Mouse (Mus musculus): ENCODE measurements around the gene Htr3a. TPM values are rescaled to one million over a fixed set of nuclear protein-coding genes. Genes with fewer than 3 reads are reported as not detected.

The Htr3a gene
- total and polyA plus RNA-seq, 2 experiments: not detected

- DNase-seq (ENCODE audit: extremely low read depth, low read depth, low spot score): peak; percentile 4
- no peak overlapping the region for H3K4me3 ChIP-seq (ENCODE audit: insufficient read depth, low read depth, low read length)
- no peaks in the 10 kb centered on the region for H3K79me2 ChIP-seq (ENCODE audit: control insufficient read depth, insufficient read depth, low read length)
- H3K27me3 ChIP-seq (ENCODE audit: control insufficient read depth, insufficient read depth, low read length): no peaks in the 10 kb centered on the region
- no peak overlapping the region for H3K27ac ChIP-seq (replicated peaks; ENCODE audit: insufficient read depth, low read depth, low read length)
- H3K9ac ChIP-seq (ENCODE audit: low read depth, low read length): no peak overlapping the region
- TF ChIP-seq POLR2A (IDR thresholded peaks at IDR 0.05; ENCODE audit: extremely low read depth, insufficient read depth, low read length): no peak
- no peak for TF ChIP-seq CTCF (IDR thresholded peaks at IDR 0.05; ENCODE audit: low read depth, low read length)
- H3K36me3 ChIP-seq (ENCODE audit: control insufficient read depth, insufficient read depth, low read length): no peaks in the 10 kb centered on the region
- WGBS: 39% methylated on average over 10 of the region's 10 CpGs
- H3K4me1 ChIP-seq (ENCODE audit: control insufficient read depth, insufficient read depth, low read length): no peaks in the 10 kb centered on the region; the same call in 1 of the 2 replicates
Observed at GRCm38 (mm10) chr9:48859828-48860525, 50.9 kb downstream of the Htr3a start.

GRCm38 (mm10) chr9:48857944-48858343, 53.0 kb downstream of the Htr3a start:
- Histone ChIP-seq H3K36me3 (ENCODE audit: control insufficient read depth, insufficient read depth, low read length) (no peaks in the 10 kb centered on the region), H3K9ac (ENCODE audit: low read depth, low read length) (no peak overlapping the region), H3K27me3 (ENCODE audit: control insufficient read depth, insufficient read depth, low read length) (no peaks in the 10 kb centered on the region), H3K79me2 (ENCODE audit: control insufficient read depth, insufficient read depth, low read length) (no peaks in the 10 kb centered on the region), H3K4me1 (ENCODE audit: control insufficient read depth, insufficient read depth, low read length) (no peaks in the 10 kb centered on the region; the same call in 1 of the 2 replicates), H3K27ac (replicated peaks; ENCODE audit: insufficient read depth, low read depth, low read length) (no peak overlapping the region), H3K4me3 (ENCODE audit: insufficient read depth, low read depth, low read length) (no peak overlapping the region)
- TF ChIP-seq POLR2A (IDR thresholded peaks at IDR 0.05; ENCODE audit: extremely low read depth, insufficient read depth, low read length): no peak
- TF ChIP-seq CTCF (IDR thresholded peaks at IDR 0.05; ENCODE audit: low read depth, low read length): no peak
- no peak for DNase-seq (ENCODE audit: extremely low read depth, low read depth, low spot score)
- 81% methylated on average over 7 of the region's 7 CpGs for WGBS

GRCm38 (mm10) chr9:48856240-48856639, 54.7 kb downstream of the Htr3a start:
- DNase-seq (ENCODE audit: extremely low read depth, low read depth, low spot score): peak; percentile 59
- 89% methylated on average over 4 of the region's 4 CpGs for WGBS
- Histone ChIP-seq H3K79me2 (ENCODE audit: control insufficient read depth, insufficient read depth, low read length) (no peaks in the 10 kb centered on the region), H3K27me3 (ENCODE audit: control insufficient read depth, insufficient read depth, low read length) (no peaks in the 10 kb centered on the region), H3K9ac (ENCODE audit: low read depth, low read length) (no peak overlapping the region), H3K4me1 (ENCODE audit: control insufficient read depth, insufficient read depth, low read length) (no peaks in the 10 kb centered on the region; the same call in 1 of the 2 replicates), H3K36me3 (ENCODE audit: control insufficient read depth, insufficient read depth, low read length) (no peaks in the 10 kb centered on the region), H3K4me3 (ENCODE audit: insufficient read depth, low read depth, low read length) (no peak overlapping the region), H3K27ac (replicated peaks; ENCODE audit: insufficient read depth, low read depth, low read length) (no peak overlapping the region)
- TF ChIP-seq CTCF (IDR thresholded peaks at IDR 0.05; ENCODE audit: low read depth, low read length) (peak; percentile 47), POLR2A (IDR thresholded peaks at IDR 0.05; ENCODE audit: extremely low read depth, insufficient read depth, low read length) (no peak)

DNA sequence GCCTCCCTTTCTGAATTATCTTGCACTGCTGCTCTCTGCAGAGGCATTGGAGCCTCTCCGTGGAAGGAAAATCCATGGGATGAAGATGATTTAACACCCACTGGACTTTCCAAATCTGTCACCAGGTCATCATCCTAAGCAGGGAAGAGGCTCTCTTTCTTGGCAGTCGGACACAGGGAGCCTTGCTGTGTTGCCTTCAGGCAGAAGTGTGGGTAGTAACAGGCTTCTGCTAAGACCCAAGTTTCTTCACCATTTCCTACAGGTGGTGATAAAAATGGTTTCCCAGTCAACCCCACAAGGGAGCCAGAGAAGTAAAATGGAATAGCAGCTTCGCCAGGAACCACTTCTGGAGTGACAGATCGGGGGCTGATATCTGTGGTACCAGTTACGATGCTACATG, 61.4 kb downstream of the Htr3a start:
- no peak for DNase-seq (ENCODE audit: extremely low read depth, low read depth, low spot score)
- H3K27me3 ChIP-seq (ENCODE audit: control insufficient read depth, insufficient read depth, low read length): no peaks in the 10 kb centered on the region
- H3K27ac ChIP-seq (replicated peaks; ENCODE audit: insufficient read depth, low read depth, low read length): no peak overlapping the region
- H3K9ac ChIP-seq (ENCODE audit: low read depth, low read length): no peak overlapping the region
- WGBS: 91% methylated on average over 5 of the region's 5 CpGs
- TF ChIP-seq CTCF (IDR thresholded peaks at IDR 0.05; ENCODE audit: low read depth, low read length) (no peak), POLR2A (IDR thresholded peaks at IDR 0.05; ENCODE audit: extremely low read depth, insufficient read depth, low read length) (no peak)
- no peaks in the 10 kb centered on the region for H3K79me2 ChIP-seq (ENCODE audit: control insufficient read depth, insufficient read depth, low read length)
- H3K4me3 ChIP-seq (ENCODE audit: insufficient read depth, low read depth, low read length): no peak overlapping the region
- peaks cover 1% of the 10 kb centered on the region; the same call in 1 of the 2 replicates for H3K4me1 ChIP-seq (ENCODE audit: control insufficient read depth, insufficient read depth, low read length)
- no peaks in the 10 kb centered on the region for H3K36me3 ChIP-seq (ENCODE audit: control insufficient read depth, insufficient read depth, low read length)

Other genes with a start within 250 kb of the Htr3a start
- gene Zbtb16, start 74.9 kb downstream of the Htr3a start, total RNA-seq (2014; rRNA removed): 19.3 and 24.2 TPM in 2 replicates
- 5.3 and 7.2 TPM in 2 replicates for gene Zbtb16, start 74.9 kb downstream of the Htr3a start, polyA plus RNA-seq (2012; rRNA removed)
- gene Htr3b, start 53.9 kb upstream of the Htr3a start, total RNA-seq (2014; rRNA removed): not detected in 2 replicates
- gene Htr3b, start 53.9 kb upstream of the Htr3a start, polyA plus RNA-seq (2012; rRNA removed): not detected in 2 replicates
- gene Usp28, start 74.3 kb upstream of the Htr3a start, total RNA-seq (2014; rRNA removed): 6.1 and 8.0 TPM in 2 replicates
- 6.4 and 8.2 TPM in 2 replicates for gene Usp28, start 74.3 kb upstream of the Htr3a start, polyA plus RNA-seq (2012; rRNA removed)
- 9.6 and 9.9 TPM in 2 replicates for gene Zw10, start 144.5 kb upstream of the Htr3a start, total RNA-seq (2014; rRNA removed)
- 5.6 and 6.1 TPM in 2 replicates for gene Zw10, start 144.5 kb upstream of the Htr3a start, polyA plus RNA-seq (2012; rRNA removed)
- not detected in 2 replicates for gene Tmprss5, start 170.2 kb upstream of the Htr3a start, total RNA-seq (2014; rRNA removed)
- gene Tmprss5, start 170.2 kb upstream of the Htr3a start, polyA plus RNA-seq (2012; rRNA removed): not detected in 2 replicates